Mouse (Mus musculus): ENCODE measurements around the gene Gm12248. TPM values are rescaled to one million over a fixed set of nuclear protein-coding genes. Genes with fewer than 3 reads are reported as not detected.

The Gm12248 gene
- polyA plus RNA-seq, 1 experiment, result 0.19 TPM

- no peaks in the 10 kb centered on the region for H3K36me3 ChIP-seq (ENCODE audit: control insufficient read depth, insufficient read depth)
- H3K27me3 ChIP-seq (ENCODE audit: control insufficient read depth, insufficient read depth, insufficient read length), result no peaks in the 10 kb centered on the region
- H3ac ChIP-seq (ENCODE audit: control insufficient read depth, insufficient read length), result no peak overlapping the region
- no peaks in the 10 kb centered on the region for H3K79me2 ChIP-seq (ENCODE audit: control insufficient read depth, insufficient read depth)
- H3K4me2 ChIP-seq (ENCODE audit: low read depth), result no peak overlapping the region
- TF ChIP-seq TCF12 (IDR thresholded peaks at IDR 0.05; ENCODE audit: insufficient read depth, poor library complexity, severe bottlenecking) (no peak), MAX (IDR thresholded peaks at IDR 0.05; ENCODE audit: low read depth) (no peak), POLR2A (IDR thresholded peaks at IDR 0.05; ENCODE audit: insufficient read length, low read depth) (no peak), CEBPB (IDR thresholded peaks at IDR 0.05; ENCODE audit: insufficient read depth, poor library complexity, severe bottlenecking) (no peak), REST (IDR thresholded peaks at IDR 0.05; ENCODE audit: insufficient read depth, insufficient read length) (no peak), MYOD1 (IDR thresholded peaks at IDR 0.05; ENCODE audit: control insufficient read depth in 1 of 3, insufficient read length in 2 of 3, low read depth in 2 of 3) (no peak), E2F4 (IDR thresholded peaks at IDR 0.05; ENCODE audit: insufficient read depth) (no peak), SRF (IDR thresholded peaks at IDR 0.05; ENCODE audit: control insufficient read depth, insufficient read length, low read depth) (no peak), TCF3 (IDR thresholded peaks at IDR 0.05; ENCODE audit: insufficient read length, low read depth) (no peak), POLR2AphosphoS2 (IDR thresholded peaks at IDR 0.05; ENCODE audit: insufficient read length, low read depth) (no peak), MYOG (IDR thresholded peaks at IDR 0.05; ENCODE audit: control insufficient read depth in 1 of 3, insufficient read depth in 1 of 3, insufficient read length in 2 of 3, low read depth in 2 of 3) (no peak), USF1 (IDR thresholded peaks at IDR 0.05; ENCODE audit: low read depth) (no peak)
- no peak overlapping the region for H3K4me3 ChIP-seq
These were observed 4.9 kb upstream of the Gm12248 start for GRCm38 (mm10) chr11:58097621-58098365.

GRCm38 (mm10) chr11:58096821-58097620, 4.1 kb upstream of the Gm12248 start:
- TF ChIP-seq E2F4 (IDR thresholded peaks at IDR 0.05; ENCODE audit: insufficient read depth), result no peak
- TF ChIP-seq CEBPB (IDR thresholded peaks at IDR 0.05; ENCODE audit: insufficient read depth, poor library complexity, severe bottlenecking), result no peak
- no peak for TF ChIP-seq MAX (IDR thresholded peaks at IDR 0.05; ENCODE audit: low read depth)
- TF ChIP-seq POLR2A (IDR thresholded peaks at IDR 0.05; ENCODE audit: insufficient read length, low read depth), result no peak
- no peak for TF ChIP-seq TCF12 (IDR thresholded peaks at IDR 0.05; ENCODE audit: insufficient read depth, poor library complexity, severe bottlenecking)
- no peak for TF ChIP-seq POLR2AphosphoS2 (IDR thresholded peaks at IDR 0.05; ENCODE audit: insufficient read length, low read depth)
- TF ChIP-seq USF1 (IDR thresholded peaks at IDR 0.05; ENCODE audit: low read depth), result no peak
- TF ChIP-seq TCF3 (IDR thresholded peaks at IDR 0.05; ENCODE audit: insufficient read length, low read depth), result no peak
- TF ChIP-seq MYOD1 (IDR thresholded peaks at IDR 0.05; ENCODE audit: control insufficient read depth in 1 of 3, insufficient read length in 2 of 3, low read depth in 2 of 3), result no peak
- TF ChIP-seq MYOG (IDR thresholded peaks at IDR 0.05; ENCODE audit: control insufficient read depth in 1 of 3, insufficient read depth in 1 of 3, insufficient read length in 2 of 3, low read depth in 2 of 3), result no peak
- Histone ChIP-seq H3K4me2 (ENCODE audit: low read depth) (no peak overlapping the region), H3K27me3 (ENCODE audit: control insufficient read depth, insufficient read depth, insufficient read length) (no peaks in the 10 kb centered on the region), H3K4me3 (no peak overlapping the region), H3ac (ENCODE audit: control insufficient read depth, insufficient read length) (no peak overlapping the region), H3K36me3 (ENCODE audit: control insufficient read depth, insufficient read depth) (no peaks in the 10 kb centered on the region), H3K79me2 (ENCODE audit: control insufficient read depth, insufficient read depth) (no peaks in the 10 kb centered on the region)

- H3K27me3 ChIP-seq (ENCODE audit: control insufficient read depth, insufficient read depth, insufficient read length), result no peaks in the 10 kb centered on the region
- H3K4me2 ChIP-seq (ENCODE audit: low read depth), result no peak overlapping the region
- TF ChIP-seq SRF (IDR thresholded peaks at IDR 0.05; ENCODE audit: control insufficient read depth, insufficient read length, low read depth), result no peak
- H3ac ChIP-seq (ENCODE audit: control insufficient read depth, insufficient read length), result no peak overlapping the region
- no peaks in the 10 kb centered on the region for H3K36me3 ChIP-seq (ENCODE audit: control insufficient read depth, insufficient read depth)
- H3K4me3 ChIP-seq, result no peak overlapping the region
- no peaks in the 10 kb centered on the region for H3K79me2 ChIP-seq (ENCODE audit: control insufficient read depth, insufficient read depth)
These were observed 3.2 kb upstream of the Gm12248 start for GRCm38 (mm10) chr11:58096160-58096559.

GRCm38 (mm10) chr11:58095561-58095960, 2.6 kb upstream of the Gm12248 start:
- no peak overlapping the region for H3K4me2 ChIP-seq (ENCODE audit: low read depth)
- H3ac ChIP-seq (ENCODE audit: control insufficient read depth, insufficient read length), result no peak overlapping the region
- no peaks in the 10 kb centered on the region for H3K27me3 ChIP-seq (ENCODE audit: control insufficient read depth, insufficient read depth, insufficient read length)
- H3K36me3 ChIP-seq (ENCODE audit: control insufficient read depth, insufficient read depth), result no peaks in the 10 kb centered on the region
- H3K79me2 ChIP-seq (ENCODE audit: control insufficient read depth, insufficient read depth), result no peaks in the 10 kb centered on the region
- TF ChIP-seq SRF (IDR thresholded peaks at IDR 0.05; ENCODE audit: control insufficient read depth, insufficient read length, low read depth), result no peak
- TF ChIP-seq MAX (IDR thresholded peaks at IDR 0.05; ENCODE audit: low read depth), result no peak
- TF ChIP-seq CEBPB (IDR thresholded peaks at IDR 0.05; ENCODE audit: insufficient read depth, poor library complexity, severe bottlenecking), result no peak
- TF ChIP-seq MYOD1 (IDR thresholded peaks at IDR 0.05; ENCODE audit: control insufficient read depth in 1 of 3, insufficient read length in 2 of 3, low read depth in 2 of 3), result no peak
- no peak for TF ChIP-seq REST (IDR thresholded peaks at IDR 0.05; ENCODE audit: insufficient read depth, insufficient read length)
- TF ChIP-seq TCF3 (IDR thresholded peaks at IDR 0.05; ENCODE audit: insufficient read length, low read depth), result no peak
- TF ChIP-seq TCF12 (IDR thresholded peaks at IDR 0.05; ENCODE audit: insufficient read depth, poor library complexity, severe bottlenecking), result no peak
- no peak for TF ChIP-seq POLR2A (IDR thresholded peaks at IDR 0.05; ENCODE audit: insufficient read length, low read depth)
- TF ChIP-seq E2F4 (IDR thresholded peaks at IDR 0.05; ENCODE audit: insufficient read depth), result no peak
- no peak for TF ChIP-seq USF1 (IDR thresholded peaks at IDR 0.05; ENCODE audit: low read depth)
- no peak for TF ChIP-seq POLR2AphosphoS2 (IDR thresholded peaks at IDR 0.05; ENCODE audit: insufficient read length, low read depth)
- TF ChIP-seq MYOG (IDR thresholded peaks at IDR 0.05; ENCODE audit: control insufficient read depth in 1 of 3, insufficient read depth in 1 of 3, insufficient read length in 2 of 3, low read depth in 2 of 3), result no peak
- H3K4me3 ChIP-seq, result no peak overlapping the region
